Mouse (Mus musculus): ENCODE results near the gene Ift57. TPM values are rescaled to one million over a fixed set of nuclear protein-coding genes. Genes with fewer than 3 reads are reported as not detected.

Gene Ift57
- polyA plus RNA-seq, 1 experiment from 2014 or later = 31.2 TPM

Other genes starting within 250 kb of the Ift57 start
- 78.3 and 84.1 TPM in 2 replicates for gene Cd47, start 101.3 kb downstream of the Ift57 start, polyA plus RNA-seq (2015; fragmentation: Nextera tagmentation; extraction: Ambion mirVana)